Mouse (Mus musculus) urinary bladder, adult 2 months (tissue): ENCODE results near the gene Cttn. TPM values are rescaled to one million over a fixed set of nuclear protein-coding genes. Genes with fewer than 3 reads are reported as not detected.

Experiments
- DNase-seq: peaks from one replicate; pipeline ENCODE4 v3.0.0; 2022; ENCODE audit warnings: low spot score
- polyA plus RNA-seq: library from polyadenylated mRNA; depleted of rRNA; stranded (reverse); fragments of >200 nt; gene quantifications from 2 replicates; pipeline ENCODE4 v1.2.3, GENCODE M21; 2012; rRNA removed

Gene Cttn
- polyA plus RNA-seq, 1 experiment = 245 TPM

- no peak for DNase-seq
Observed at GRCm38 (mm10) chr7:144391727-144392126, 79.1 kb downstream of the Cttn start.

- DNase-seq = no peak
Observed at GRCm38 (mm10) chr7:144390676-144391075, 80.1 kb downstream of the Cttn start.

DNA sequence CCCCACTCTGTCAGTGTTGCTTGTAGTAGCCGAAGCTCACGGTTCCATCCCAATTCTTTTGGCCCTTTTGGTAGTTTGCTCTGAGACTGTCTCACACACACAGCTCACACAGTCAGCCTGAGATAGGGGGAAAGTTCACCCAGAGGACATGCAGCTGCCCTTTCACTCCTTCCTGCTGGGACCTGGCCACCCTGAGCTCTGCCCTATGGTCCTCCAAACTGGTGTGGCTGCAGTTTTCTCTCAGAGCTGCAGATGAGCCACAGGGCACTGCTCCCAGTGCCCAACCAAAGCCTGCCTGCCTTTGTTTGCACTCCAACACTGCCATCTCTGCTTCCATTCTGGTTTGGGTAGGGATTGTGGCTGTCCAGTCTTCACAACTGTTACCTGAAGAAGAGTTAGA, 81.1 kb downstream of the Cttn start:
- DNase-seq = no peak

GRCm38 (mm10) chr7:144387537-144387936, 83.3 kb downstream of the Cttn start:
- DNase-seq = no peak

Other genes starting within 250 kb of the Cttn start
- gene Ppfia1, start 82.7 kb upstream of the Cttn start, polyA plus RNA-seq = 34.3 and 35.0 TPM in 2 replicates
- 9.3 and 9.4 TPM in 2 replicates for gene Fadd, start 111.5 kb upstream of the Cttn start, polyA plus RNA-seq